Mouse (Mus musculus) ES-Bruce4 (cell line): ENCODE data around the gene Nanog. TPM values are rescaled to one million over a fixed set of nuclear protein-coding genes. Genes with fewer than 3 reads are reported as not detected.
A peak's percentile ranks its signal among the peaks of the same experiment; 100 is the strongest.
"Not testable (repeated sequence)": the region's sequence is repeated elsewhere in the genome, so short reads cannot be mapped to it uniquely, and the experiment has no call there.

ENCODE experiments used
- H3K27ac ChIP-seq: 2 replicates; pipeline ENCODE4 v1.5.1; 2012; ENCODE audit warnings: low read length, inconsistent platforms; ENCODE audit not compliant: insufficient read depth
- H3K27me3 ChIP-seq: 2 replicates; pipeline ENCODE4 v1.6.1; 2012; ENCODE audit warnings: mild to moderate bottlenecking, low read length, inconsistent platforms; ENCODE audit not compliant: control insufficient read depth, poor library complexity, insufficient read depth, severe bottlenecking
- H3K36me3 ChIP-seq: 2 replicates; pipeline ENCODE4 v1.6.1; 2012; ENCODE audit warnings: inconsistent platforms, mild to moderate bottlenecking, low read length, moderate library complexity; ENCODE audit not compliant: control insufficient read depth, poor library complexity, insufficient read depth, severe bottlenecking
- H3K4me1 ChIP-seq: one replicate; pipeline ENCODE4 v1.8.1; 2011; ENCODE audit warnings: low read length; ENCODE audit not compliant: control insufficient read depth, insufficient read depth
- H3K4me3 ChIP-seq: 2 replicates; pipeline ENCODE4 v1.5.1; 2011; ENCODE audit warnings: low read depth, mild to moderate bottlenecking, low read length
- H3K9ac ChIP-seq: 2 replicates; pipeline ENCODE4 v1.6.1; 2012; ENCODE audit warnings: low read depth, mild to moderate bottlenecking, inconsistent platforms; ENCODE audit not compliant: poor library complexity, severe bottlenecking
- H3K9me3 ChIP-seq: replicated peaks from 2 replicates; pipeline ENCODE4 v1.6.1; 2012; ENCODE audit warnings: mild to moderate bottlenecking, low read length, inconsistent platforms; ENCODE audit not compliant: control insufficient read depth, poor library complexity, insufficient read depth, severe bottlenecking
- CTCF ChIP-seq: IDR thresholded peaks from one replicate; pipeline ENCODE4 v1.8.1; 2011; ENCODE audit warnings: low read depth, low read length
- EP300 ChIP-seq: IDR thresholded peaks from 2 replicates; pipeline ENCODE4 v1.6.1; 2011; ENCODE audit warnings: low read depth, low read length; ENCODE audit not compliant: insufficient read depth
- POLR2A ChIP-seq: IDR thresholded peaks from one replicate; pipeline ENCODE4 v1.8.1; 2011; ENCODE audit warnings: low read length; ENCODE audit not compliant: insufficient read depth
- polyA plus RNA-seq: library from polyadenylated mRNA; stranded (reverse); fragments of >200 nt; gene quantifications from 2 replicates; pipeline ENCODE4 v1.2.4, GENCODE M21; 2011; ENCODE audit warnings: low read depth; ENCODE audit not compliant: missing spikeins, insufficient read depth, insufficient read length

The Nanog gene
- polyA plus RNA-seq, 1 experiment = 610 TPM

DNA sequence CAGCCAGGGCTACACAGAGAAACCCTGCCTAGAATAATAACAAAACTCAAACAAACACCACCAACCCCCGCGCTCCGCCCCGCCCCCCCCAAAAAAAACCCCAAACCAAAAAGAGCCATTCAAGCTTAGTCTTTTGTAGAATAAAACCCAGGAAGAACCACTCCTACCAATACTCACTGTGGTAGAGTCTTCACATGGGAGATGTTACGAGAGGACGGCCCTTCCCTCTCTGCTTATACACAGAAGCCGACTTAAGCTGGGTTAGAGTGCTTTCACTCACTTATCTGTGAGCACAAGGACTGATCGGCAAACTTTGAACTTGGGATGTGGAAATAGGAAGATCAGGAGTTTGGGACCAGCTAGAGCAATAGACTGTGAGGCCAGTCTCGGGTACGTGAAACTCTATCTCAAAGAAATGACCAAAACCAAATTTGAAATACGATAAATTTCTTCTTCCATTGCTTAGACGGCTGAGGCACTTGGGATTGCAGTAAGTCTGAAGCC is 900 bp upstream of the Nanog start:
- H3K36me3 ChIP-seq = peaks cover 11% of the 10 kb centered on the region
- H3K9ac ChIP-seq = peak overlapping the region; percentile 75

GRCm38 (mm10) chr6:122708826-122709225 is 1.5 kb downstream of the Nanog start:
- peak overlapping the region; percentile 95 for H3K27ac ChIP-seq

More for the DNA sequence above, 900 bp upstream of the Nanog start:
- H3K27me3 ChIP-seq = no peaks in the 10 kb centered on the region
- peak overlapping the region; percentile 43 for H3K4me3 ChIP-seq
- no peaks in the 10 kb centered on the region for H3K9me3 ChIP-seq
- H3K27ac ChIP-seq = peak overlapping the region; percentile 95
- TF ChIP-seq POLR2A (no peak), CTCF (no peak), EP300 (no peak)
- H3K4me1 ChIP-seq = peaks cover 3% of the 10 kb centered on the region

DNA sequence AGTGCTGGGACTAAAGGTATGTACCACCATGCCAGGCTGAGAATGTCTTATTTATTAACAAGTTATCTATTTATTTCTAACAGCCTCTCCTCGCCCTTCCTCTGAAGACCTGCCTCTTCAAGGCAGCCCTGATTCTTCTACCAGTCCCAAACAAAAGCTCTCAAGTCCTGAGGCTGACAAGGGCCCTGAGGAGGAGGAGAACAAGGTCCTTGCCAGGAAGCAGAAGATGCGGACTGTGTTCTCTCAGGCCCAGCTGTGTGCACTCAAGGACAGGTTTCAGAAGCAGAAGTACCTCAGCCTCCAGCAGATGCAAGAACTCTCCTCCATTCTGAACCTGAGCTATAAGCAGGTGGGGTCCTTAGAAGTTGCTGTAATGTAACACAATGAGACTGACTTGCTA is 4.2 kb downstream of the Nanog start:
- peak overlapping the region; percentile 33 for H3K4me3 ChIP-seq
- TF ChIP-seq EP300 (no peak), CTCF (no peak), POLR2A (no peak)
- peak overlapping the region; percentile 37 for H3K27ac ChIP-seq
- H3K9ac ChIP-seq = 0 out of 2 replicates have a peak overlapping the region, but pooled peaks have one; percentile 6
- H3K9me3 ChIP-seq = no peaks in the 10 kb centered on the region
- no peaks in the 10 kb centered on the region for H3K27me3 ChIP-seq
- no peaks in the 10 kb centered on the region for H3K4me1 ChIP-seq
- H3K36me3 ChIP-seq = peaks cover 47% of the 10 kb centered on the region

More at GRCm38 (mm10) chr6:122708826-122709225, 1.5 kb downstream of the Nanog start:
- Histone ChIP-seq H3K27me3 (no peaks in the 10 kb centered on the region), H3K4me3 (peak overlapping the region; percentile 80), H3K36me3 (peaks cover 34% of the 10 kb centered on the region), H3K4me1 (peaks cover 3% of the 10 kb centered on the region), H3K9ac (peak overlapping the region; percentile 75), H3K9me3 (no peaks in the 10 kb centered on the region)
- TF ChIP-seq POLR2A (no peak), EP300 (no peak), CTCF (no peak)

DNA sequence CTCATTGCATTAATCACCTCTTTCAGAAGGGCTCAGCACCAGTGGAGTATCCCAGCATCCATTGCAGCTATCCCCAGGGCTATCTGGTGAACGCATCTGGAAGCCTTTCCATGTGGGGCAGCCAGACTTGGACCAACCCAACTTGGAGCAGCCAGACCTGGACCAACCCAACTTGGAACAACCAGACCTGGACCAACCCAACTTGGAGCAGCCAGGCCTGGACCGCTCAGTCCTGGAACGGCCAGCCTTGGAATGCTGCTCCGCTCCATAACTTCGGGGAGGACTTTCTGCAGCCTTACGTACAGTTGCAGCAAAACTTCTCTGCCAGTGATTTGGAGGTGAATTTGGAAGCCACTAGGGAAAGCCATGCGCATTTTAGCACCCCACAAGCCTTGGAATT is 5.8 kb downstream of the Nanog start:
- H3K27ac ChIP-seq = peak overlapping the region; percentile 73
- H3K9me3 ChIP-seq, H3K4me3 ChIP-seq, H3K4me1 ChIP-seq, H3K9ac ChIP-seq, H3K27me3 ChIP-seq: not testable (repeated sequence)
- H3K36me3 ChIP-seq = peaks cover 47% of the 10 kb centered on the region

GRCm38 (mm10) chr6:122714707-122715365 is 7.5 kb downstream of the Nanog start:
- H3K9ac ChIP-seq = peak overlapping the region; percentile 12; the same call in 1 of the 2 replicates
- peak overlapping the region; percentile 99 for H3K27ac ChIP-seq
- H3K9me3 ChIP-seq = no peaks in the 10 kb centered on the region
- no peaks in the 10 kb centered on the region for H3K4me1 ChIP-seq
- TF ChIP-seq POLR2A (no peak), EP300 (no peak), CTCF (no peak)
- no peak overlapping the region for H3K4me3 ChIP-seq
- H3K27me3 ChIP-seq = no peaks in the 10 kb centered on the region
- H3K36me3 ChIP-seq = peaks cover 45% of the 10 kb centered on the region

GRCm38 (mm10) chr6:122715886-122716285 is 8.6 kb downstream of the Nanog start:
- Histone ChIP-seq H3K9ac (peak overlapping the region; percentile 72), H3K27me3 (no peaks in the 10 kb centered on the region), H3K36me3 (peaks cover 40% of the 10 kb centered on the region), H3K27ac (peak overlapping the region; percentile 99), H3K4me1 (no peaks in the 10 kb centered on the region), H3K4me3 (no peak overlapping the region), H3K9me3 (no peaks in the 10 kb centered on the region)
- no peak for TF ChIP-seq POLR2A
- TF ChIP-seq EP300 = peak; percentile 90
- TF ChIP-seq CTCF = no peak

DNA sequence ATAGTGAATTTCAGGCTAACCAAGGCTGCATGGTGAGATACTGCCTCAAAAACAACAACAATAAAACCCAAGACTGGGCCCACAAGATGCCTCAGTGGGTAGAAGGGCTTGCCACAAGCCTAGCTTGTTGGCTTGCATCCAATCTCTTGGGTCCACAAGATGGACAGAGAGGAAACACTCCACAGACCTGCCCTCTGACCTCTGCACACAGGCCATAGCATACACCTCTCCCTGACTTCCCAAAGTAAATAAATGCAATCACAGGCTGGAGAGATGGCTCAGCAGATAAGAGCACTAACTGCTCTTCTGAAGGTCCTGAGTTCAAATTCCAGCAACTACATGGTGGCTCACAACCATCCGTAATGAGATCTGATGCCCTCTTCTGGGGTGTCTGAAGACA is 10.9 kb downstream of the Nanog start:
- not testable (repeated sequence) for H3K9ac ChIP-seq, H3K9me3 ChIP-seq, H3K27me3 ChIP-seq, H3K4me1 ChIP-seq, H3K4me3 ChIP-seq, H3K27ac ChIP-seq
- peaks cover 18% of the 10 kb centered on the region for H3K36me3 ChIP-seq
